Mouse (Mus musculus) liver, embryonic 14.5 days (tissue): Measurements from ENCODE around the gene Akap5. TPM values are rescaled to one million over a fixed set of nuclear protein-coding genes. Genes with fewer than 3 reads are reported as not detected.
A peak's percentile ranks its signal among the peaks of the same experiment; 100 is the strongest.

Experiments used
- ATAC-seq: fragments of 200-750 bp; cut with Nextera tagmentation; 2 replicates; pipeline ENCODE4 v1.8.0; 2017; ENCODE audit warnings: moderate number of reproducible peaks, mild to moderate bottlenecking, moderate library complexity; ENCODE audit not compliant: insufficient read depth
- DNase-seq, 3 experiments: peaks; one replicate each; pipeline ENCODE4 v3.0.0-alpha.2; 2012 to 2013; ENCODE audit warnings: low read depth in 3 of 3, low spot score in 3 of 3
- H3K27ac ChIP-seq: fragments of 300-500 bp; sonication (generic); 2 replicates; pipeline ENCODE4 v1.5.1; 2014; ENCODE audit warnings: moderate library complexity, mild to moderate bottlenecking, control low read depth, inconsistent platforms
- H3K27me3 ChIP-seq: fragments of 300-500 bp; sonication (generic); 2 replicates; pipeline ENCODE4 v1.6.1; 2014; ENCODE audit warnings: mild to moderate bottlenecking, low read length, moderate library complexity; ENCODE audit not compliant: control insufficient read depth, insufficient read depth
- H3K36me3 ChIP-seq: fragments of 300-500 bp; sonication (generic); replicated peaks from 2 replicates; pipeline ENCODE4 v1.6.1; 2014; ENCODE audit warnings: low read depth; ENCODE audit not compliant: control insufficient read depth, insufficient read depth
- H3K4me1 ChIP-seq, 2 experiments: fragments of 200-500 bp in 1 of 2; fragments of 300-500 bp in 1 of 2; sonication (generic) in 1 of 2; replicated peaks; 2 replicates each; pipeline ENCODE4 v1.6.1; 2012 to 2014; ENCODE audit warnings: antibody characterized with exemption in 1 of 2, inconsistent platforms in 1 of 2, low read length in 1 of 2; ENCODE audit not compliant: control insufficient read depth in 2 of 2, insufficient read depth in 2 of 2
- H3K4me2 ChIP-seq: fragments of 300-500 bp; sonication (generic); 2 replicates; pipeline ENCODE4 v1.6.1; 2014; ENCODE audit warnings: low read depth, mild to moderate bottlenecking, control low read depth, moderate library complexity
- H3K4me3 ChIP-seq, 2 experiments: fragments of 200-500 bp in 1 of 2; fragments of 300-500 bp in 1 of 2; sonication (generic) in 1 of 2; 2 replicates each; pipeline ENCODE4 v1.5.1; 2012 to 2014; ENCODE audit warnings: low read depth in 2 of 2, low read length in 2 of 2, mild to moderate bottlenecking in 2 of 2, control low read depth in 1 of 2, inconsistent platforms in 1 of 2, moderate library complexity in 1 of 2; ENCODE audit not compliant: insufficient read depth in 1 of 2
- H3K9ac ChIP-seq: fragments of 300-500 bp; sonication (generic); replicated peaks from 2 replicates; pipeline ENCODE4 v1.6.1; 2014; ENCODE audit warnings: mild to moderate bottlenecking, control low read depth, moderate library complexity
- H3K9me3 ChIP-seq: fragments of 300-500 bp; sonication (generic); 2 replicates; pipeline ENCODE4 v1.6.1; 2016; ENCODE audit warnings: low read length, mixed read lengths; ENCODE audit not compliant: control insufficient read depth
- CTCF ChIP-seq: IDR thresholded peaks from 2 replicates; pipeline ENCODE4 v1.5.1; 2016; ENCODE audit warnings: antibody characterized with exemption, low read depth, control low read depth
- EP300 ChIP-seq: IDR thresholded peaks from 2 replicates; pipeline ENCODE4 v1.6.1; 2016; ENCODE audit warnings: antibody characterized with exemption, low read depth
- WGBS: fragments of 180-500 bp; shearing (Covaris S2); extraction: QIAGEN DNeasy Blood & Tissue Kit; methylation state at CpG from one replicate; pipeline ENCODE4 v1.1.7; 2014; ENCODE audit not compliant: insufficient replicate concordance; 5-methylcytosine and 5-hydroxymethylcytosine counted together
- polyA plus RNA-seq, 2 experiments: library from polyadenylated mRNA; depleted of rRNA in 1 of 2; stranded (reverse) in 1 of 2; unstranded in 1 of 2; fragments of >200 nt; fragmentation: Nextera tagmentation in 1 of 2; extraction: Ambion mirVana in 1 of 2; gene quantifications; 2 replicates each; pipeline versions ENCODE4 v1.2.1 to v1.2.3; 2012 to 2014

Gene Akap5
- polyA plus RNA-seq, 2 experiments = 0.14 to 0.32 TPM

- 87% methylated on average over 17 of the region's 17 CpGs for WGBS
- H3K36me3 ChIP-seq = peaks cover 25% of the 10 kb centered on the region
- H3K27ac ChIP-seq = no peak overlapping the region
These were observed 42.0 kb upstream of the Akap5 start for GRCm38 (mm10) chr12:76282532-76283173.

GRCm38 (mm10) chr12:76285418-76285817 lies 39.3 kb upstream of the Akap5 start:
- no peaks in the 10 kb centered on the region for H3K27me3 ChIP-seq
- 78% methylated on average over 6 of the region's 6 CpGs for WGBS
- peaks cover 36% of the 10 kb centered on the region for H3K36me3 ChIP-seq
- no peak overlapping the region for H3K4me2 ChIP-seq
- H3K27ac ChIP-seq = no peak overlapping the region
- H3K9ac ChIP-seq = no peak overlapping the region
- no peaks in the 10 kb centered on the region for H3K4me1 ChIP-seq
- no peak overlapping the region for H3K4me3 ChIP-seq
- H3K9me3 ChIP-seq = no peaks in the 10 kb centered on the region
- TF ChIP-seq EP300 = no peak
- no peak for TF ChIP-seq CTCF
- DNase-seq (no peak), ATAC-seq (no peak)

More at GRCm38 (mm10) chr12:76282532-76283173, 42.0 kb upstream of the Akap5 start:
- H3K4me3 ChIP-seq = no peak overlapping the region
- no peak for TF ChIP-seq CTCF
- no peak for TF ChIP-seq EP300
- no peaks in the 10 kb centered on the region for H3K9me3 ChIP-seq
- H3K4me2 ChIP-seq = no peak overlapping the region
- no peaks in the 10 kb centered on the region for H3K4me1 ChIP-seq
- DNase-seq = no peak
- ATAC-seq = no peak
- H3K27me3 ChIP-seq = no peaks in the 10 kb centered on the region
- no peak overlapping the region for H3K9ac ChIP-seq

GRCm38 (mm10) chr12:76287986-76288385 lies 36.7 kb upstream of the Akap5 start:
- DNase-seq (no peak), ATAC-seq (no peak)
- no peaks in the 10 kb centered on the region for H3K9me3 ChIP-seq
- no peak overlapping the region for H3K27ac ChIP-seq
- H3K4me1 ChIP-seq = no peaks in the 10 kb centered on the region
- H3K4me3 ChIP-seq = no peak overlapping the region
- 87% methylated on average over 8 of the region's 8 CpGs for WGBS
- H3K27me3 ChIP-seq = no peaks in the 10 kb centered on the region
- H3K9ac ChIP-seq = no peak overlapping the region
- H3K36me3 ChIP-seq = peaks cover 44% of the 10 kb centered on the region
- TF ChIP-seq CTCF (no peak), EP300 (no peak)
- H3K4me2 ChIP-seq = no peak overlapping the region

GRCm38 (mm10) chr12:76288494-76288893 lies 36.2 kb upstream of the Akap5 start:
- Histone ChIP-seq H3K4me3 (no peak overlapping the region), H3K4me1 (no peaks in the 10 kb centered on the region), H3K9ac (no peak overlapping the region), H3K27me3 (no peaks in the 10 kb centered on the region), H3K9me3 (no peaks in the 10 kb centered on the region), H3K27ac (no peak overlapping the region), H3K4me2 (no peak overlapping the region), H3K36me3 (peaks cover 41% of the 10 kb centered on the region)
- TF ChIP-seq EP300 (no peak), CTCF (no peak)
- no peak for ATAC-seq
- WGBS = 85% methylated on average over 5 of the region's 5 CpGs
- no peak for DNase-seq

DNA sequence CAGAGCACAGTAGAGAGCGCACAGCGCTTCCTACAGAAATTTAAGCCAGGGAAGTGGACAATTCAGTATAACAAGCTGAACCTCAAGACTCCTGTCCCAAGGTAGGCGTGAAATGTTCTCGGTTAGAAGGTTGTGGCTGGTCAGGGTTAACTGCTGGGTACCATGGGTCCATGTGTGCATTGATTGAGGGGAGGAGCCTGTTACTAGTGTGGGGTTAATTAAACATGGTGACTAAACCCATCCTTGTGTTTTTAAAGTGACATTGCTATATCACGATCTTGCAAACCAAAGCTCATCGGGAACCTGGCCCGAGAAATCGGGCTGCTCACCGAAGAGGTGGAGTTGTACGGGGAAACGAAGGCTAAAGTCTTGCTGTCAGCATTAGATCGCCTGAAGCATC lies 35.3 kb upstream of the Akap5 start:
- TF ChIP-seq EP300 = no peak
- TF ChIP-seq CTCF = no peak
- H3K36me3 ChIP-seq = peaks cover 42% of the 10 kb centered on the region
- H3K4me3 ChIP-seq = no peak overlapping the region
- H3K9me3 ChIP-seq = no peaks in the 10 kb centered on the region
- DNase-seq (no peak), ATAC-seq (0 out of 2 replicates have a peak, but pooled peaks have one; percentile 45)
- H3K9ac ChIP-seq = no peak overlapping the region
- no peak overlapping the region for H3K4me2 ChIP-seq
- no peaks in the 10 kb centered on the region for H3K27me3 ChIP-seq
- no peaks in the 10 kb centered on the region for H3K4me1 ChIP-seq
- WGBS = 87% methylated on average over 12 of the region's 12 CpGs
- H3K27ac ChIP-seq = no peak overlapping the region
